ENCODE assay signal across 7 mouse cellular contexts in the genomic region with DNA sequence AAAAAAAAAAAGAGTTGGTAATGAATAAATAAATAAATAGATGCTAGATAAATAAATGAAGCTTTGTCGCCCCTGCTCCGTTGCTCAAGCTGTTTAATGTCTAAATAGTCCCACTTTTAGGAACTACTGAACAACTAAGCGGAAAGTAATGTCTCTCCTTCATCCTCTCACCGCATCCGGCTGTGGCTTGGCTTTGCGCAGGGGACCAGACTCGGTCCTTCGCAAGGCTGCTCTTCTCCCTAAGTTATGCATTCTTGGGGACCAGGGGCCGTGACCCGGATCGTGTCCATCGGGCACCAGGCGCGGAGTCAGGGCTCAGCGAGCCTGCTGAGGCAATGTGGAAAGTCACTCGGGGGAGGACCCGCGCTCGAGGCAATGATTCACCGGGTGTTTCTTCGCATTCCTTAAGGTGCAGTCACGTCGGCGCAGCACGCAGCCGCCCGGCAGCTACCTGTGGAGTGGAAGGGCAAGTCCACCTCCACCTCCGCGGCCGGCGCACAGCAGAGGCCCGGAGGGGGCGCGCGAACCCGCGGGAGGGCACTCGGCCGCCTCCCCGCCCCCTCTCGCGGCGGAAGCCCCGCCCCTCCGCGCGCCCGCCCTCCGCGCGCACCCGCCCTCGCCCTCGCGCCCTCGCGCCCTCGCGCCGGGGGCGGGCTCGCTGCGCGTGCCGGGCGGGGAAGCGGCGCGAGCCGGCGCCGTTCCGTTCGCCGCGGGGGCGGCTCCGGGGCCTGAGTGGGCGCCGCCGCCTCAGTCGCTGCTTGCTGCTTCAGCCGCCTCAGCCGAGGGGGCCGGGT. TPM values are rescaled to one million over a fixed set of nuclear protein-coding genes. Genes with fewer than 3 reads are reported as not detected.
DNase-seq lines count a peak whose midpoint lies in the region; ATAC-seq lines count a peak whose summit lies in the region.

A gene (plus strand): TSS at position 595 of the 794 bp plus-strand sequence.

- DNase-seq in adrenal gland, adult 18-20 months (ENCODE audit: low spot score in 2 of 2) = peak; percentile 79 to 81
- DNase-seq in embryo, embryonic 10.5 days (ENCODE audit: low spot score) = peak; percentile 67
- peak; percentile 57 for DNase-seq in gastrocnemius, postnatal 25 days
- peak; percentile 89 for DNase-seq in intestine, embryonic 14.5 days (ENCODE audit: low spot score)
- peak; percentile 79 to 81 for DNase-seq in left cerebral cortex, postnatal 36 days (ENCODE audit: low spot score in 2 of 2)
- DNase-seq in midbrain, embryonic 10.5 days (ENCODE audit: low spot score) = peak; percentile 72
- peak; percentile 72 for DNase-seq in right cerebral cortex, postnatal 4 days

- ATAC-seq in intestine, embryonic 14.5 days (replicated peaks; ENCODE audit: low FRiP score, low TSS enrichment, low read depth) = peak; percentile 84

- peak within 1 kb of the TSS; percentile 91 for H3K9ac ChIP-seq in intestine, embryonic 14.5 days (ENCODE audit: low read length)

- intact Hi-C loops in left cerebral cortex, postnatal 36 days (cut with DNase I) = loop anchor here (2.0 to 5.0 kb wide), 2 partner anchors 55 to 145 kb away; a partner anchor contains a TSS

- peak within 1 kb of the TSS; percentile 77 for H3K4me3 ChIP-seq in intestine, embryonic 14.5 days (ENCODE audit: low read depth, low read length)
- peak within 1 kb of the TSS; percentile 89 for H3K4me3 ChIP-seq in midbrain, embryonic 10.5 days

- no peaks in the 10 kb centered on the region for H3K36me3 ChIP-seq in intestine, embryonic 14.5 days (ENCODE audit: control insufficient read depth, insufficient read depth, low read length)
- no peaks in the 10 kb centered on the region for H3K36me3 ChIP-seq in midbrain, embryonic 10.5 days

- peaks cover 8% of the 10 kb centered on the region for H3K4me1 ChIP-seq in intestine, embryonic 14.5 days (replicated peaks; ENCODE audit: control insufficient read depth, insufficient read depth, low read length)
- peaks cover 14% of the 10 kb centered on the region for H3K4me1 ChIP-seq in midbrain, embryonic 10.5 days

- H3K9me3 ChIP-seq in intestine, embryonic 14.5 days (ENCODE audit: control insufficient read depth, low read length) = no peaks in the 10 kb centered on the region
- H3K9me3 ChIP-seq in midbrain, embryonic 10.5 days (replicated peaks) = no peaks in the 10 kb centered on the region

- H3K4me2 ChIP-seq in intestine, embryonic 14.5 days (ENCODE audit: low read length) = peak within 1 kb of the TSS; percentile 61

- H3K27ac ChIP-seq in intestine, embryonic 14.5 days (ENCODE audit: low read depth) = peak within 1 kb of the TSS; percentile 87
- peak within 1 kb of the TSS; percentile 94 for H3K27ac ChIP-seq in midbrain, embryonic 10.5 days (replicated peaks)

- H3K27me3 ChIP-seq in intestine, embryonic 14.5 days (replicated peaks; ENCODE audit: control insufficient read depth, insufficient read depth, low read length) = no peaks in the 10 kb centered on the region
- peaks cover 12% of the 10 kb centered on the region for H3K27me3 ChIP-seq in midbrain, embryonic 10.5 days (ENCODE audit: low read depth, poor library complexity, severe bottlenecking)

- WGBS in intestine, embryonic 14.5 days = under 1% methylated on average over 74 of the region's 85 CpGs
- WGBS in midbrain, embryonic 10.5 days = 1% methylated on average over 84 of the region's 85 CpGs

RNA-seq across cellular contexts. Expression of the gene that starts here (rescaled TPM):
- 10 to 100 TPM; 26.3 to 27.3 TPM for total RNA-seq in adrenal gland, adult 18-20 months (2021)
- total RNA-seq in gastrocnemius, postnatal 25 days (2021) = 1 to 10 TPM; 2.0 to 5.4 TPM
- polyA plus RNA-seq in intestine, embryonic 14.5 days (2014; fragmentation: Nextera tagmentation; extraction: Ambion mirVana) = 32.6 and 32.8 TPM in 2 replicates
- total RNA-seq in left cerebral cortex, postnatal 36 days (2021) = 100 to 1,000 TPM; 120 TPM
- polyA plus RNA-seq in midbrain, embryonic 10.5 days (2016; fragmentation: Nextera tagmentation; extraction: Ambion mirVana) = 26.3 and 30.6 TPM in 2 replicates

Comparison
In these comparisons a context has a peak if more than half of its experiments do, and no peak if none do; other contexts are left out.
1. Peak in every context shown above with its lines: DNase-seq, ATAC-seq, H3K4me3 ChIP-seq and H3K27ac ChIP-seq.
2. RNA of the gene that starts here (total RNA-seq): 120 TPM in left cerebral cortex, postnatal 36 days; 26.3 to 27.3 TPM in adrenal gland, adult 18-20 months and 2.0 to 5.4 TPM in gastrocnemius, postnatal 25 days; every median in the first group is over 4 times any median in the second.